Mouse (Mus musculus) lung, postnatal 0 days (tissue): ENCODE measurements at regions not wholly inside any gene's neighbourhood (a gene's known extent, or its start where the extent isn't known, plus 50 kb on each side); places are given as distances from the start of the nearest gene placed in this dataset.

Source experiments
- CTCF ChIP-seq: IDR thresholded peaks from 2 replicates; pipeline ENCODE4 v1.5.1; 2016; ENCODE audit warnings: antibody characterized with exemption, mild to moderate bottlenecking
- EP300 ChIP-seq: IDR thresholded peaks from 2 replicates; pipeline ENCODE4 v1.6.1; 2016; ENCODE audit warnings: antibody characterized with exemption, mild to moderate bottlenecking, control low read depth

GRCm38 (mm10) chr8:26768474-26769229 is 208.5 kb upstream of the Zfp703 start:
- TF ChIP-seq CTCF (no peak), EP300 (no peak)
